Mouse (Mus musculus) gastrocnemius, adult 18-20 months (tissue): ENCODE data around the gene Akr1d1. TPM values are rescaled to one million over a fixed set of nuclear protein-coding genes. Genes with fewer than 3 reads are reported as not detected.
A peak's percentile ranks its signal among the peaks of the same experiment; 100 is the strongest.

Experiments used
- DNase-seq: peaks from one replicate; pipeline ENCODE4 v3.0.0; 2021; ENCODE audit warnings: low spot score
- long read RNA-seq, 2 experiments: library from polyadenylated mRNA; stranded (forward); transcript quantifications; one replicate each; pipeline ENCODE4 v2.0.0; 2021
- total RNA-seq, 2 experiments: library from RNA; stranded (reverse); gene quantifications; 2 replicates each; pipeline ENCODE4 v1.2.3; 2021

Gene Akr1d1
- total RNA-seq, result not detected
- long read RNA-seq, experiment 1, result 0 reads
- long read RNA-seq, experiment 2, result 0 reads

- DNase-seq, result no peak
These were observed at the start of gene Akr1d1 for GRCm38 (mm10) chr6:37529940-37530339. Gene Akr1d1, plus strand, starts transcription at chr6:37530173.

GRCm38 (mm10) chr6:37481147-37481546, 48.8 kb upstream of the Akr1d1 start:
- DNase-seq, result no peak

DNA sequence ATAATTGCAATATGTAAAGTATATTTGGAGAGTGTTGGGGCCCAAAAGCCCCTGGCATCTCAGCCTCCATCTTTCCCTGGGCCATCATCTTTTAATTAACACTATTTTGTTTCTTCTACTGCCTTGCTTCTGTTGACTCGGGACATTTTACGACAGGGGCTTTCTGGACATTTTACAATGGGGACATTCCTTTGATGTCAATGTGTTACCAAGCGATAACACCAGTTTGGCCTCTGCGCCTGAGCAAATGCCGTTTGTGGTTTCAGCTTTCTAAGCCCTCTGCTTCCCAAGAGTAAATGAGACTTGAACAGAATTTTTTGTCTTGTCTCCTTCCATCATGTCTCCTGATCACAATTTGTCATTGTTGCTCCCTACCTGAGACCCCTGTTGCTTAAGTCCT, 46.7 kb upstream of the Akr1d1 start:
- DNase-seq, result no peak

- DNase-seq, result no peak
These were observed 45.3 kb upstream of the Akr1d1 start for GRCm38 (mm10) chr6:37484588-37485070.

GRCm38 (mm10) chr6:37486502-37486901, 43.5 kb upstream of the Akr1d1 start:
- DNase-seq, result no peak

- DNase-seq, result no peak
These were observed 37.7 kb upstream of the Akr1d1 start for GRCm38 (mm10) chr6:37492241-37492640.

DNA sequence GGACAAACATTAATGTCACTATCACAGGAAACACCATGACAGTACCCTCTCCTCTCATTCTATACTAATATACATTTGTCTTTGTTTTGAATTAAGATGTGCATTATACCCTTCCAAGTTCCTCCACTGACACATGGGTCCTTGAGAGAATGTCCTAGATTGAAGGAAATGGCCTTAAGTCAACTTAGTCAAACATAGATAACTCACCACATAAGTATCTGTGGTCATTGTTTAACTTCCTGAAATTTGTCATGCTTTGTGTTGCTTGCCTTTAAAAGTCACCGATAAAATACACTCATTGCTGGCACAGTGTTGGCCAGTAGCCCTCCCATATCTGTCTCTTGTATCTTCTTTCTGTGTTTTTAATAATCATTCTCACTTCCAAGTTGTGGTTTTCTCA, 35.0 kb upstream of the Akr1d1 start:
- no peak for DNase-seq

DNA sequence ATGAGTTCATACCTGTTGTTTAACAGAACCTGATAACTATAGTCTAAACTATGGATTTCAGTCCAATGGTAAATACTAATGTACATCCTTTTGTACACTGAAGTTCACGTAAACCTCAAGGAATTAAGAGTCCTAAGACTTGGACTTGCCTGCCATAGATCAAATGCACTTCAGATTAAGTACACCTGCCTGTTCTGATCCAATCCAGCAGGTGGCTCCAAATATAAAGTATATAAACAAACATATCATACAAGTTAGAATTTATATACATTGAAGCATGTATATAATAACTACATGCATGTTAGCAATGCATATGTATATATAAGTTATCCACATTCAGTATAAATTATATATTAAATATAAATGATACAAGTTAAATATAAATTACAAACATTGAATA, 33.1 kb upstream of the Akr1d1 start:
- no peak for DNase-seq

DNA sequence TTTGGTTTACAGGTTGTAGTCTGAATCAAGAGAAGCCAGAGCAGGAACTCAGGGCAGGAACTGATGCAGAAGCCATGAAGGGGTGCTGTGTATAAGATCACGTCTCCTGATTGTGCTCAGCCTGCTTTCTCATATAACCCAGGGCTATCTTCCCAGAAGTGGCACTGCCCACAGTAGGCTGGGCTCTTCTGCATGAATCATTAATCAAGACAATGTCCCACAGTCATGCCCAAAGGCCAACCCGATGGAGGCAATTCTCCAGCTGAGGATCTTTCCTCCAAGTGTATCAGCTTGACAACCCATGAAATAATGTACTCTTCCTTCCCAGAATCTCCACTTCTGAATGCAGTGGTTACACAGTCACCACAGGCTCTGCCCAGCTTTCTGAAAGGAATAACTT, 24.4 kb upstream of the Akr1d1 start:
- no peak for DNase-seq

GRCm38 (mm10) chr6:37506909-37507515, 23.0 kb upstream of the Akr1d1 start:
- no peak for DNase-seq

DNA sequence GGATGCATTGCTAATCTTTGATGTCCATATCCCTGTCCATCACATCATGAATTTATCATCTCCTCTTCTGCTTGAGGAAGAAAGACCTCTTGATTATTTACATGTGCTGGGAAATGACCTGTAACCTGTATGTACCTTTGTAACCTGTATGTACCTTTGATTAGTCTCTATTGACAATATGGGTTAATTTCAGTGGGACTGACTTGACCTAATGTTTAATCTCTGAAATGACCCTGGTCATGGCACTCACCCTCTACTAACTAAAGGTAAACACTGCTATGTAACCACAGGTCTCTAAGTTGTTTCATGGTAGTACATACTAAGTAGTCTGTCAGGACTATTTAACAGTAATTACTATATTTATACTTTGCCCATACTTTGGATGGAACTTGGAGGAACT, 19.2 kb upstream of the Akr1d1 start:
- DNase-seq, result no peak

- no peak for DNase-seq
These were observed 9.2 kb upstream of the Akr1d1 start for GRCm38 (mm10) chr6:37520631-37521375.

- no peak for DNase-seq
These were observed 2.1 kb downstream of the Akr1d1 start for GRCm38 (mm10) chr6:37532036-37532435.

GRCm38 (mm10) chr6:37536831-37537230, 6.9 kb downstream of the Akr1d1 start:
- no peak for DNase-seq

DNA sequence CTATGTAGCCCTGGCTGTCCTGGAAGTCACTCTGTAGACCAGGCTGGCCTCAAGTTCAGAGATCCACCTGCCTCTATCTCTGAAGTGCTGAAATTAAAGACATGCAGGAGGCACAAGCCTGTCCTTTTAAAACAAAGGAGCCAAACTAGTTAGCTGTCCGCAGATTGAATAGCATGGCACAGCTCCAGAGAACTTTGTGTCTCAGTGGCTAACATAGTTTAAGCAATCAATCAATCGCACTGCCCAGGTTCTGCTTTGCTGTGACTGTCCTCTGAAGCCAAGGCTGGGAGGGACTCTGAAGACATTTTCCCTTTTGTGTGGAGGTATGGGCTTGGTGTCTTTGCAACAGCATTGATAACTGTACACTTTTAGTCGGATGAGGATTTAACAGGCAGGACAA, 7.8 kb downstream of the Akr1d1 start:
- no peak for DNase-seq

DNA sequence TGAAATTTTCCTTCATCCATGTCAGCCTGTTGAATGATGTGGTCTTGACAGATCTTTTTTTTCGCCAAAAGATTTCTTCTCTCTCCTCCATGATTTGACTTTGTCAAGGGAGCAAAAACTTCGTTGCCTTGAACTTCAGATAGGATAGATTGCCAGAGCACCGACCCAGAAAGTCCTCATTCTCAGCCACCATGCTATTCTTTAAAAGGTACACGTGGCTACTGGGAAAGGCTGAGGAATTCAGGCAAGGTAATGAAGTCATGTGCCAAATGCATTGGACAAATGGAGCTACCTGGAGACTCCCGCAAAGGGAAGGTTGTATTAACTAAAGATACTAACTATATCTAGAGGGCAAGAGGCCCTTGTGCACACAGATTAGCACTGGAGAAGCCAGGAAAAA, 8.8 kb downstream of the Akr1d1 start:
- DNase-seq, result no peak

- DNase-seq, result no peak
These were observed 9.4 kb downstream of the Akr1d1 start for GRCm38 (mm10) chr6:37539403-37539802.

DNA sequence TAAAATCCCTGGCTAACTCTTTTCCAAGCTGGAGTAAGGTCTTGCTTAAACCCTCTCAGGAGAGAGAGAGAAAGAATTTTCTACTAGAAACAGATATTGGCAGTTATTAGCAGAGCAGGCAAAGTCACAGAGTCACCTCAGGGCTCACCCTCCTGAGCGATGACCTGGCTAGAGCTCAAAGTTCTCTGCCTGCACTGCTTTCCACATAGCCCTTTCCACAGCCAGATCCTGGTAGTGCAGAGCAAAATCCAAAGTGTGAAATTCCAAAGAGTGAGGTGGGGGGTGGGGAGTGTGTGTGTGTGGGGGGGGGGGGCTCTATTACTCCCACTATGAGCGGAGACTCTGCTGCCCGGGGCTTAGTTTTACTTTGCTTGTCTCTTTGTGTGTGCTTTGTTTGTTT, 10.1 kb downstream of the Akr1d1 start:
- no peak for DNase-seq

DNA sequence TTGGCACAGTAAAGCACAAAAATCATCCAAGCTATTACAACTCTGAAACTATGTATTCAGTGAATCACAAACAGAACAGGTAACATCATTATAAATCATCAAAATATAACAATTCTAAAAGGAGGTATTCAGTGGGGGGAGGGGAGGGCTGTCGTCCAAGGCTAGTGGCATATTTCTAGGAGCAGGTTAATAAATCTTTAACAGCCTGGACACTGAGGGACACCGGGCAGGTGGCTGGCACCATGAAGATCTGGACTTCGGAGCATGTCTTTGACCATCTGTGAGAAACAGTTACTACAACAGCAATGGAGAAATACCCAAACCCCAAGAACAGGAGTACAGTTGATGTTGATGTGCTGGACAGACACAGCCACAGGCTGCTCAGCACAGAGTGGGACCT, 11.2 kb downstream of the Akr1d1 start:
- DNase-seq, result no peak

DNA sequence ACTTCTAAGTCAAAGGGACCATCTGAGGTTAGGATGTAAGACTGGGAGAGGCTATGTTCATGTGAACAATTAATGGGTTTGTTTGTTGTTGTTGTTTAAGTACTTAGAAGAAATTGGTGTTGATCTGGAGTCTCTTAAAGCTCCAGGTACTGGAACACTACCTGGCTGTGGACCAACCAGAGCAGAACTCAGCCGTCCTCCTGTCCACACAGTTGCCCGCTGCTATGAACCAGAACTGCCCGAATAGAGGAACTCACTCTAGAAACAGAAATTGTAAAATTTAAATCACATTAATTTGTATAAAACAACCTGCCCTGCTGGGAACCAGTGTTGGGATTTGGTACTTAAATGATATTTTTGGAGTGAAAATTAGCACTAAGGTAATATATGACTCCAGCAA, 12.2 kb downstream of the Akr1d1 start:
- DNase-seq, result no peak

DNA sequence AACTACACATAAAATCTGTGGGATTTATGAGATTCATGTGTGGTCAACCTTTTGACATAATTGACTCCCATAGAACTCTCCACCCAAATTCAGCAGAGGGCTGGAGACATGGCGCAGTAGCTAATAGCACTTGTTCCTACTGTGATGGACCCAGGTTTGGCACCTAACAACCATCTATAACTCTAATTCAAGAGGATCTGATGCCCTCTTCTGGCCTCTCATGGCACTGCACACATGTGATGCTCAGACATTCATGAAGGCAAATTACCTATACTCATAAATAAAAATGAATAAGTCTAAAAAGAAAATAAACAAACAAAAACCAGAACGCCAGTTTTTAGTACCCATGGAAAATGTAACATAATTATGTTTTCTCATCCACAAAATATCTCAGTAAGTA, 22.8 kb downstream of the Akr1d1 start:
- DNase-seq, result no peak

DNA sequence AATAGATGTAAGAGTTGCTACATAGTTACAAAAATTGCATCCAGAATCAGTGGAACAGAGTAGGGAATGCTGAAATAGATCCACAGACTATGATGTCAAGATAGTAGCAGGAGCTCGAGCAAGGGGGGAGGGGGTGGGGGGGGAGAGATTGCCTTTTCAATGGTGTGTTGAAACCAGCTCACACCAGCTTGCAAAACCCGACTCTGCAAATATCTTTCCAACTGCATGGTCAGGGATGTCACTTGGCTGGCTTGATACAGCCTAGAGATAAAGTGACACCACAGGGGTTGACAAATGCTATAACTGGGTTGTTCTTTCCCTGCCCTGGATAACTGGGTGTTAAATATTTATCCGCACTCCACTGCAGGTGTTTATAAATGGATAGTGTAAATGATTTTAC, 24.0 kb downstream of the Akr1d1 start:
- DNase-seq, result peak; percentile 55

DNA sequence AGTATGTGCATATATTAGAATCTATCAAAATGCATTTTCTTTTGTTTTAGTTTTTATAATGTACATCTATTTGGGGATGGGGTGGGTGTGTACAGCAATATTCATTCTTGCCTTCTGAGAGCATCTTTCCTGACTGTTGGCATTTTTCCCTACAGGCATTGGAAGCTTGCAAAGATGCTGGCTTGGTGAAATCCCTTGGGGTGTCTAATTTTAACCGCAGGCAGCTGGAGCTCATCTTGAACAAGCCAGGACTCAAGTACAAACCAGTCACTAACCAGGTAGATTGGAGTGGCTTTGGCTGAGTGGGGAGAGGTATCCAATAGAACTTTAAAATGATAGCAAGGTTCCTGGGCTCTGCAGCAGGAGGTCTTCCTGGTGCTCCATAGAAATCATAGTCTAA, 24.4 kb downstream of the Akr1d1 start:
- DNase-seq, result peak; percentile 60
